Mouse (Mus musculus) yolk sac, embryonic 10.5 days (tissue): ENCODE results near the gene Pla2g1b.

Source experiments
- DNase-seq: peaks from one replicate; pipeline ENCODE4 v3.0.0-alpha.2; 2017; ENCODE audit warnings: low spot score

Pla2g1b gene

GRCm38 (mm10) chr5:115522531-115522930 lies 56.5 kb downstream of the Pla2g1b start:
- DNase-seq, result no peak

DNA sequence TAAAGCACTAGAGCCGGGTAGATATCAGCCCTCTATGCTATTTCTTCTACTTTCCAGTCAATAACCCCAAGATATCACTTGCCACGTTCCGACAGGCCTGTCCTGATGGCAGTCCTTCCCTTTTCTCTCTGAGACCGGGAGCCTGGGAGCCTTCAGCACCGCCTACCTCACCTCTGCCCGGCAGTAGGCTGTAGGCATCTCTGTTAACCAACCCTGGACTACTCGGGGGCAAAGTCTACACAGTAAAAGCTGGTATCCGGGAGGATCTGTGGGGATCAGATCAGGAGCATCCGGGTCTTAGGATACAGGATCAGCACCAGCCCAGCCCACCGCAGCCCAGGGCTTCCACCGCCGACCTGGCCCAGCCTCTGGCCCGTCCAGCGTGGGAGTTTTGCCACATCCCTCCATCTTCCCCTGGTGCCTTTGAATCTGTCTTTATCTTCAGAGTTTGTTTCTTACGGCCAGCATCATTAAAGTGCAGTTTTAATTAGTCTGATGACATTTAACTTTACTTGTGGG lies 57.0 kb downstream of the Pla2g1b start:
- DNase-seq, result no peak

- DNase-seq, result peak; percentile 78
Observed at GRCm38 (mm10) chr5:115523971-115524370, 57.9 kb downstream of the Pla2g1b start.
